Mouse (Mus musculus) T-helper 1 cell (primary cell): Measurements from ENCODE around the gene Tcf3.

Experiments
- in situ Hi-C: fragments of 300-600 bp; cut with MboI, MseI; formaldehyde crosslinking; loops from one replicate; pipeline ENCODE4 v1.15.1; 2025; ENCODE audit warnings: high pct_unique_total_duplicates

Gene Tcf3

GRCm38 (mm10) chr10:80437973-80438372 is 4.5 kb upstream of the Tcf3 start:
- in situ Hi-C loops: no loop called here

- in situ Hi-C loops: no loop called here
These were observed 2.8 kb upstream of the Tcf3 start for GRCm38 (mm10) chr10:80436276-80436675.

GRCm38 (mm10) chr10:80435764-80436163 is 2.3 kb upstream of the Tcf3 start:
- in situ Hi-C loops: no loop called here

GRCm38 (mm10) chr10:80434823-80435222 is 1.4 kb upstream of the Tcf3 start:
- in situ Hi-C loops: no loop called here

DNA sequence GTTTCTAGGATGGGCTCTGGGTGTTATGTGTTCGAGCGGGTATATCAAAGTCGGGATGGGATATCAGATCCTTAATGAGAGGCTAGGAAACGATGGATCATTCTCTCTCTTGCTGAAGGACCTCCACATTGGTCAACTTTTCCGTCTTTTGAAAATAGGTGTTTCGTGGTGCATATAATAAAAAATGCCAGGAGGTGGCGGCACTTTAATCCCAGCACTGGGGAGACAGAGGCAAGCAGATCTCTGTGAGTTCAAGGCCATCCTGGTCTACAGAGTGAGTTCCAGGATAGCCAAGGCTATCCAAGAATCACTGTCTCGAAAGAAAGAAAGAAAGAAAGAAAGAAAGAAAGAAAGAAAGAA is 766 bp upstream of the Tcf3 start:
- in situ Hi-C loops: no loop called here

DNA sequence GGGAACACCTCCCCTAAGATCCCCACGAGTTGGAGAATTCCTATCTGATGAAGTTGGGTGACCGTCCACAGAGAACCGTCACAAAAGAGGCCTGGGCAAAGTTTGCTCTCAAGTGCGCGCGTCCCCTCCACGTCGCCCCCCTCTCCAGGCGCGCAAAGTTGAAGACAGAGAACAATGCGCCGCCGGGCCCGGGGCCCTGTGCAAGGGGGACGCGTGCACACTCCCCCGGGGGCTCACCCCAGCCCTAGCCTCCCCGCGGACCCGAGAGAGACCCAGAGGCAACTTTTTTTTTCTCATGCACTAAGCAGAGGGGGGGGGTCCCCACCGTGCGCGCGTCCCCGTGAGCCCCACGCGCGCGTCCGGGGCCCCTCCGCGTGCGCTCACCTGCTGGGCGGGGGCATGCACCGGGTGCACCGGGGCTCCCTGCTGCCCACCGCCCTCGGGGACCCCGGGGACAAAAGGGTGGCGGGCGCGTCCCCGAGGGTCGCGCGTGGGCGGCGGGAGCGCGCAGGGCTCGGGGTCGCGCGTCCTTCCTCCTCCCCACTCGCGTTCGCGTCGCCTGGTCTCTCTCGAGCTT is 423 bp downstream of the Tcf3 start:
- in situ Hi-C loops: no loop called here

GRCm38 (mm10) chr10:80432387-80432785 is 1.1 kb downstream of the Tcf3 start:
- in situ Hi-C loops: no loop called here

- in situ Hi-C loops: no loop called here
These were observed 1.7 kb downstream of the Tcf3 start for GRCm38 (mm10) chr10:80431570-80432386.

DNA sequence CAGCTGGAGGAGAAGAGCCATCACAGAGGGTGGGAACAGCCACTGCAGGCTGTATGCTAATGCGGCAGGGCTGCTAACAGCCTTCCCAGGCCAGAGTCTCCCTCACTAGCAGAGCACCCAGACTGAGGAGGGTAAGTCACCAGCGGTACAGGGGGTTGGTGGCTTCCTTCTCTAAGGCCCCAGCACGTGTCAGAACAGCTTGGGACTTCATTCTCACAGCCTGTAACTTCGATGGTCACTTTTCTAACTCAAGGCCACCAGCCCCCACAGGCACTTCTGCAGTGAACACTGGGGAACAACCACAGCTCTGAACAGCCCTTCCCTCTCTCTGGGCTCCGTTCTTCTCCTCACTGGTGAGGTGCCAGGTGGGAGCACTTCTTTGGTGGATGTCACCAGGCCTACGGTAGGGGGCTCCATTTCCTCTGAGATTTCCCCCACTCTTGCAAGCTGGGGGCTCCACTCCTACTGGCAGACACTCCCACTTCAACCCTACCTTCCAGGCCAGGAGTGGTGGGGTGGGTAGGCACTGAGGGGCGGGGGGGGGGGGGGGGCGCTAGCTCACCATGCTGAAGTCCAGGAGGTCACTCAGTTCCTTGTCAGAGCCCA is 3.0 kb downstream of the Tcf3 start:
- in situ Hi-C loops: no loop called here

- in situ Hi-C loops: no loop called here
These were observed 3.6 kb downstream of the Tcf3 start for GRCm38 (mm10) chr10:80429800-80430199.

DNA sequence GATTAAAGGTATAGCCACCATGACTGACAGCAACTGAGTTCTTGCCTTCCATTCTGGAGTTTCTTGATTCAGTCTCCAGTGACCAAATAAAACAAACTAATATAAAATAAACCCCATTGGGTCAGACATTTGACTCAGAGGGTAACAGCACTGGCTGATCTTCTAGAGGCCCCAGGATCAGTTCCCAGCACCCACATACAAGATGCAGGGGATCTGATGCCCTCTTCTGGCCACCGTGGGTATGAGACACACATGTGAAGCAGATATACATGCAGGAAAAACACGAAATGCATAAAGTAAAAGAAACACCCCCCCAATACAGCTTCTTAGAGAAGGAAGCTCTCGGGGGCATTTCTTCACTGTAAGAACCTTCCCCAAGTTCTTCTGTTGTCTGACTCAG is 8.4 kb downstream of the Tcf3 start:
- in situ Hi-C loops: no loop called here

- in situ Hi-C loops: no loop called here
These were observed 9.9 kb downstream of the Tcf3 start for GRCm38 (mm10) chr10:80423562-80423961.

- in situ Hi-C loops: no loop called here
These were observed 11.6 kb downstream of the Tcf3 start for GRCm38 (mm10) chr10:80421651-80422472.

DNA sequence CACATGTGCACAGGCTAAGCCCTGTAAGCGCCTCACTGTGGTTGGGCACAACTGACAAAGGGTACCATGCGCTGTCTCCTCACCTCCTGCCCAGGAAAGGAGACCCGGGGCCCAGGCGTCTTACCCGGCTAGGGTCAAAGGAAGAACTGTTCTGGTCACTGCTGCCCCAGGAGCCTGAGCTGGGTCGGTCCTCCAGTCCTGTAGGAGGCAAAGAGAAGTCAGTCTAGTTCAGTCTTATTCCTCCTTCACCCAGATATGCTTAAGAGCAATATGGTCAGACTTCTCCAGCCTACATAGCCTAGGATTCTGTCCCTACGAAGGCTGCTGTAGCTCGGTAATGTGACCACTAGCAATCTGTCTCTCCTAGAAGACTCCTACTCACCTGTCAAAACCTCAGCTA is 12.2 kb downstream of the Tcf3 start:
- in situ Hi-C loops: no loop called here

DNA sequence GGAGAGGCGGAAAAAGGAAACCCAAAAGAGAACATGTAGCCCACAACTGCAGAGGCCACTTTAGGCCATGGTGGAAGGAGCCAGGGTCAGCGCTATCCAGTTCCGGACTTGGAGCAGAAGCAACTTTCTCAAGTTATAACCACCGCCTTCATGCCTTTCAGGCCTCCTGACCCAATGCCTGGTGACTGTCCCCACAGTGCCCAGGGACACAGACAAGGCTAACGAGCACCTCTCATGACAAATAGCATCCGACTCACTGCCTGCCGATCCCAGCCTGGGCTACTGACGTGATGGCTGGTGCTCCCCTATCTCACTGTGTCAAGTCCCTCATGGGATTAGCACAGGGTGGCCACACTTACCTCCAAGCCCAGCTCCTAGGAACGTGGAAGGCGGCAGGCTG is 12.7 kb downstream of the Tcf3 start:
- in situ Hi-C loops: no loop called here

GRCm38 (mm10) chr10:80419419-80419818 is 14.0 kb downstream of the Tcf3 start:
- in situ Hi-C loops: no loop called here

- in situ Hi-C loops: no loop called here
These were observed 15.1 kb downstream of the Tcf3 start for GRCm38 (mm10) chr10:80418311-80418710.

DNA sequence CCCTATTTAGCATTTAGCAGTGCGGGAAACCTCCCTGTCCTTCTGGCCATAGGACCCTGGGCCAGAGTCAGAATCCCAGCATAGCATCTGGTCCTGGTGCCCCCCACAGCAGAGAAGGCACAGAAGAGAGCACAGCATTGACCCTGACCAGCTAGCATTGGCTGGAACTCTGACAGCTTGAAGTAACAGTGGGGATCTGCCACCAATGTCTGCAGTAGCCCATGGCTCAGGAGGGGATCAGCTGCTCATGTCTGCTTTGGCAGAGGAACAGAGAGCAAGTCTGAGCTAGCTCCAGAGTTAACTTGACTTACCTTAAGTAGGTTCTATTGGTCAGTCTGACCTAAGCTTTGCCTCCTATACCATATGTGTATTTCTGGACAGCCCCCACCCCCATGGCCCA is 15.6 kb downstream of the Tcf3 start:
- in situ Hi-C loops: no loop called here

GRCm38 (mm10) chr10:80417371-80417770 is 16.1 kb downstream of the Tcf3 start:
- in situ Hi-C loops: no loop called here

DNA sequence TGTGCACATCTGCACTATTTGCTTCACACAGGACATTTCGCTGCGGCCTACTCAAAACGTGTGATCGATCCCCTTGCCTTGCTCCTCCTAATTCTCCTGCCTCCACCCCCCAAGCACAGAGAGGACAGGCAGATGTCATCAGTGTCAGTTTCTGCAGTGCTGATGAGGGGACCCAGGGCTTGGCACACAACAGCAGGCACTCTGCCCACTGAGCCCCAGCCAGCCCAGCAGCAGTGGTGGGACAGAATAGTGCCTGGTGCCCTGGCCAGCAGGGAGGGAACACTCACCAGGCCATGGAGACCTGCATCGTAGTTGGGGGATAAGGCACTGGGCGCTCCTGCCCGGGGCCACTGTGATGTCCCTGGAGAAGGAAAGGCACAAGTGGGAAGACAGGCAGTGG is 17.9 kb downstream of the Tcf3 start:
- in situ Hi-C loops: no loop called here

DNA sequence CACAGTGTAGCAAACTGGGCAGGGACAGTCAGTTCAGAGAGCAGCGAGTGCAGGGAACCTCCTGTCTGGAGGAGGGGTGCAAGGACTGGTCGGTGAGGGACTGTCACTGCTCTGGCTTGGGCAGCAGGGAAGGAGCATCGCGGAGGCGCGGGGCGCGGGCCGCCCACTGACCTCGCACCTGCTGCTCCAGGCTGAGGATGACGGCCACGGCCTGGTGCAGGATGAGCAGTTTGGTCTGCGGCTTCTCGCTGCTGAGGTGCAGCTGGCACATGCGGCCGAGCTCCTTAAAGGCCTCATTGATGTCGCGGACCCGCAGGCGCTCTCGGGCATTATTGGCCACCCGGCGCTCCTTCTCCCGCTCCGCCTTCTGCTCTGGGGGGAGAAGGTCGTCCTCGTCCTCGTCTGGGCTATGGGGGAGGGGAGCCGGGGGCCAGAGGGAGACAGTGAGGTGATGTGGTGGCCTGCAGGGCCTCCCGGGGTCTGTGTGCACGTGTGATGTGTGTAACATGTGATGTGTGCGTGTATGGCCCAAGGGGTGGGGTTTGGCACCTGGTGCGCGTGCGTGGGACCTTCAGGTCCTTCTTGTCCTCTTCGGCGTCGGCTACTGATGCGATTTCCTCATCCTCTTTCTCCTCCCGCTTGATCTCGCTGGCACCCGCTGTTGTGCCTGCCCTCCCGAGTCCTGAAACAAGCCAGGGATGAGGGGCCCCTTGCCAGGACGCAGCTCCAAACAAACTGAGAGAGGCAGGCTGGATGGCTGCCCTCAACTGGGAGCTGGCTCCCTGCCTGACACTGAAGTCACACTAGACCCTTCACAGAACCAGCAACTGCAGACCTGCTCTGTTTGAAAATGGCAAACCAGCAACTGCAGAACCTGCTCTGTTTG is 20.5 kb downstream of the Tcf3 start:
- in situ Hi-C loops: no loop called here
